Mouse (Mus musculus) liver, embryonic 14.5 days (tissue): ENCODE results near the gene Hsd17b13. TPM values are rescaled to one million over a fixed set of nuclear protein-coding genes. Genes with fewer than 3 reads are reported as not detected.
"Not testable (repeated sequence)": the region's sequence is repeated elsewhere in the genome, so short reads cannot be mapped to it uniquely, and the experiment has no call there.

Source experiments
- ATAC-seq: fragments of 200-750 bp; cut with Nextera tagmentation; 2 replicates; pipeline ENCODE4 v1.8.0; 2017; ENCODE audit warnings: moderate number of reproducible peaks, mild to moderate bottlenecking, moderate library complexity; ENCODE audit not compliant: insufficient read depth
- DNase-seq, 3 experiments: peaks; one replicate each; pipeline ENCODE4 v3.0.0-alpha.2; 2012 to 2013; ENCODE audit warnings: low read depth in 3 of 3, low spot score in 3 of 3
- H3K27ac ChIP-seq: fragments of 300-500 bp; sonication (generic); 2 replicates; pipeline ENCODE4 v1.5.1; 2014; ENCODE audit warnings: moderate library complexity, mild to moderate bottlenecking, control low read depth, inconsistent platforms
- H3K27me3 ChIP-seq: fragments of 300-500 bp; sonication (generic); 2 replicates; pipeline ENCODE4 v1.6.1; 2014; ENCODE audit warnings: mild to moderate bottlenecking, low read length, moderate library complexity; ENCODE audit not compliant: control insufficient read depth, insufficient read depth
- H3K36me3 ChIP-seq: fragments of 300-500 bp; sonication (generic); replicated peaks from 2 replicates; pipeline ENCODE4 v1.6.1; 2014; ENCODE audit warnings: low read depth; ENCODE audit not compliant: control insufficient read depth, insufficient read depth
- H3K4me1 ChIP-seq, 2 experiments: fragments of 200-500 bp in 1 of 2; fragments of 300-500 bp in 1 of 2; sonication (generic) in 1 of 2; replicated peaks; 2 replicates each; pipeline ENCODE4 v1.6.1; 2012 to 2014; ENCODE audit warnings: antibody characterized with exemption in 1 of 2, inconsistent platforms in 1 of 2, low read length in 1 of 2; ENCODE audit not compliant: control insufficient read depth in 2 of 2, insufficient read depth in 2 of 2
- H3K4me2 ChIP-seq: fragments of 300-500 bp; sonication (generic); 2 replicates; pipeline ENCODE4 v1.6.1; 2014; ENCODE audit warnings: low read depth, mild to moderate bottlenecking, control low read depth, moderate library complexity
- H3K4me3 ChIP-seq, 2 experiments: fragments of 200-500 bp in 1 of 2; fragments of 300-500 bp in 1 of 2; sonication (generic) in 1 of 2; 2 replicates each; pipeline ENCODE4 v1.5.1; 2012 to 2014; ENCODE audit warnings: low read depth in 2 of 2, low read length in 2 of 2, mild to moderate bottlenecking in 2 of 2, control low read depth in 1 of 2, inconsistent platforms in 1 of 2, moderate library complexity in 1 of 2; ENCODE audit not compliant: insufficient read depth in 1 of 2
- H3K9ac ChIP-seq: fragments of 300-500 bp; sonication (generic); replicated peaks from 2 replicates; pipeline ENCODE4 v1.6.1; 2014; ENCODE audit warnings: mild to moderate bottlenecking, control low read depth, moderate library complexity
- H3K9me3 ChIP-seq: fragments of 300-500 bp; sonication (generic); 2 replicates; pipeline ENCODE4 v1.6.1; 2016; ENCODE audit warnings: low read length, mixed read lengths; ENCODE audit not compliant: control insufficient read depth
- CTCF ChIP-seq: IDR thresholded peaks from 2 replicates; pipeline ENCODE4 v1.5.1; 2016; ENCODE audit warnings: antibody characterized with exemption, low read depth, control low read depth
- EP300 ChIP-seq: IDR thresholded peaks from 2 replicates; pipeline ENCODE4 v1.6.1; 2016; ENCODE audit warnings: antibody characterized with exemption, low read depth
- WGBS: fragments of 180-500 bp; shearing (Covaris S2); extraction: QIAGEN DNeasy Blood & Tissue Kit; methylation state at CpG from one replicate; pipeline ENCODE4 v1.1.7; 2014; ENCODE audit not compliant: insufficient replicate concordance; 5-methylcytosine and 5-hydroxymethylcytosine counted together
- polyA plus RNA-seq, 2 experiments: library from polyadenylated mRNA; depleted of rRNA in 1 of 2; stranded (reverse) in 1 of 2; unstranded in 1 of 2; fragments of >200 nt; fragmentation: Nextera tagmentation in 1 of 2; extraction: Ambion mirVana in 1 of 2; gene quantifications; 2 replicates each; pipeline versions ENCODE4 v1.2.1 to v1.2.3; 2012 to 2014

Gene Hsd17b13
- polyA plus RNA-seq, 2 experiments: 5.3 to 10.9 TPM

DNA sequence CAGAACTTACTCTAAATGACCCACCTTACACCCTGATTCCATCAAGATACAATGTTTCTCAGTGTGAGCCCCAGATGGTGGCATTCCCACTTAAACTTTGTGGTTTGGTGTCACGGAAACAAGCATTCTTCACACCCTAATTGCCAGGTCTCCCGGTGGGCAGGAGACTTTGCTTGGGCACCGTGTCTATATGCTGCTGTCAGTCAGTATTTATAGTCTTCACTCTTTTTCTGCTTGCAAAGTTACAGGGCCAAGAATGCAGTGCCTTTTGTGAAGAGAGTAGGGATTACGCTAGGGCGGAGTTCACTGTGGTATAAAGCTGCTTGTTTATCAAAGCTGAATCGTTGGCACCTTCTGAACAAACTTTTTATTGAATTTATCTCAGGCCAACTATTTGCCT lies 34.0 kb downstream of the Hsd17b13 start:
- DNase-seq: no peak
- no peaks in the 10 kb centered on the region for H3K4me1 ChIP-seq
- H3K27ac ChIP-seq: no peak overlapping the region
- no peak for ATAC-seq
- H3K36me3 ChIP-seq: no peaks in the 10 kb centered on the region
- no peak for TF ChIP-seq CTCF
- no peak for TF ChIP-seq EP300
- H3K4me2 ChIP-seq: no peak overlapping the region
- H3K4me3 ChIP-seq: no peak overlapping the region
- H3K9ac ChIP-seq: no peak overlapping the region
- H3K27me3 ChIP-seq: no peaks in the 10 kb centered on the region
- H3K9me3 ChIP-seq: no peaks in the 10 kb centered on the region
- 49% methylated on average over 6 of the region's 6 CpGs for WGBS

DNA sequence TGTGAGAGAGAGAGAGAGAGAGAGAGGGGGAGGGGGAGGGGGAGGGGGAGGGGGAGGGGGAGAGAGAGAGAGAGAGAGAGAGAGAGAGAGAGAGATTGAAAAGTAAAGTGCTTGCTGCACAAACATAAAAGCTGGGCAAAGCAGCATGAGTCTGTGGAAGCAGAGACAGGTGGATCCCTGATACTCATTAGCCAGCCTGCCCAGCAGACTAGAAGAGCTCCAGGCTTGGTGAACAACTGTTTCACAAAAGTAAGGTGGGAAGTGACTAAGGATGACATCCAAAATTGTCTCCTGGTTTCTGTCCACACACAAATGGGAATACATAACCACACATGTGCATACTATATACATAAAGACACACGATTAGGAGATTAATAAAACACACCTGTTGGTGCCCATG lies 37.4 kb downstream of the Hsd17b13 start:
- DNase-seq (no peak), ATAC-seq (no peak)
- no peak for TF ChIP-seq EP300
- TF ChIP-seq CTCF: no peak
- Histone ChIP-seq H3K4me2 (no peak overlapping the region), H3K9ac (no peak overlapping the region), H3K27me3 (no peaks in the 10 kb centered on the region), H3K27ac (no peak overlapping the region), H3K4me1 (no peaks in the 10 kb centered on the region), H3K4me3 (no peak overlapping the region), H3K36me3 (no peaks in the 10 kb centered on the region), H3K9me3 (no peaks in the 10 kb centered on the region)
- whole genome bisulfite sequencing: 35% methylated on average over 1 of the region's 1 CpGs

GRCm38 (mm10) chr5:103939350-103939652 lies 37.9 kb downstream of the Hsd17b13 start:
- H3K27ac ChIP-seq: no peak overlapping the region
- 61% methylated on average over 7 of the region's 7 CpGs for WGBS
- no peaks in the 10 kb centered on the region for H3K4me1 ChIP-seq
- DNase-seq (no peak), ATAC-seq (no peak)
- H3K9me3 ChIP-seq: no peaks in the 10 kb centered on the region
- no peaks in the 10 kb centered on the region for H3K27me3 ChIP-seq
- H3K9ac ChIP-seq: no peak overlapping the region
- TF ChIP-seq CTCF: no peak
- TF ChIP-seq EP300: no peak
- no peak overlapping the region for H3K4me3 ChIP-seq
- H3K4me2 ChIP-seq: no peak overlapping the region
- H3K36me3 ChIP-seq: no peaks in the 10 kb centered on the region

- no peak for TF ChIP-seq CTCF
- TF ChIP-seq EP300: no peak
- no peaks in the 10 kb centered on the region for H3K27me3 ChIP-seq
- WGBS: 75% methylated on average over 11 of the region's 11 CpGs
- H3K4me3 ChIP-seq: no peak overlapping the region
- H3K36me3 ChIP-seq: no peaks in the 10 kb centered on the region
- no peak overlapping the region for H3K27ac ChIP-seq
- DNase-seq (no peak), ATAC-seq (no peak)
- no peaks in the 10 kb centered on the region for H3K9me3 ChIP-seq
- H3K4me2 ChIP-seq: no peak overlapping the region
- H3K4me1 ChIP-seq: no peaks in the 10 kb centered on the region
- H3K9ac ChIP-seq: no peak overlapping the region
Observed at GRCm38 (mm10) chr5:103938547-103939349, 38.5 kb downstream of the Hsd17b13 start.

- Histone ChIP-seq H3K4me2 (no peak overlapping the region), H3K27ac (no peak overlapping the region), H3K27me3 (no peaks in the 10 kb centered on the region), H3K4me1 (no peaks in the 10 kb centered on the region), H3K9ac (no peak overlapping the region), H3K4me3 (no peak overlapping the region), H3K36me3 (no peaks in the 10 kb centered on the region), H3K9me3 (no peaks in the 10 kb centered on the region)
- ATAC-seq: no peak
- no peak for DNase-seq
- peak; percentile 69 for TF ChIP-seq CTCF
- TF ChIP-seq EP300: no peak
- 56% methylated on average over 14 of the region's 14 CpGs for whole genome bisulfite sequencing
Observed at GRCm38 (mm10) chr5:103936906-103937589, 40.2 kb downstream of the Hsd17b13 start.

DNA sequence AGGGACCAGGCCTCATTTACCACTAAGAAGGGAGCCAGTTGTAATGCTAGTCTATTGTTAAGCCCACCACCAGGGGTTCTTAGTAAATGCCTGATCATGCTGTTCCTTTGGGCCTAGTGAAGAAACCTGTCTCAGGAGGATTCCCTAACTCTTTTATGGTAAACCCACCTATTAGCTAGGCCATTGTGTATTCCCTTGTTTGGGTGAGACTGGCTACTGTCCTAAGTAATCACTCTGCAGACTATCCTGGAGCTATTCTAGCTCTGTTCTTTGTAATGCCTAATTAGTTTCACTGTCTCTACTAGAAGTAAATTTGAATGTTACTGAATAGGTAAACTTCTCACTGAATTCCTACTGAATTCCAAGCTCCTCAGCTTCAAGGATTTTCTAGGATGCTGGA lies 45.3 kb downstream of the Hsd17b13 start:
- not testable (repeated sequence) for H3K9ac ChIP-seq, H3K4me2 ChIP-seq, H3K27me3 ChIP-seq, H3K27ac ChIP-seq, H3K36me3 ChIP-seq, DNase-seq, H3K9me3 ChIP-seq, H3K4me3 ChIP-seq, ATAC-seq, H3K4me1 ChIP-seq
